Mouse (Mus musculus) ES-E14 (cell line): ENCODE data around the gene Tmem268.

Experiments
- CHD2 ChIP-seq: IDR thresholded peaks from 2 replicates; pipeline ENCODE4 v1.6.1; 2014; ENCODE audit warnings: mild to moderate bottlenecking, low read depth, low read length, inconsistent platforms
- ZC3H11A ChIP-seq: IDR thresholded peaks from 2 replicates; pipeline ENCODE4 v1.6.1; 2012; ENCODE audit warnings: low read depth, mild to moderate bottlenecking, inconsistent platforms, low read length, borderline replicate concordance
- ZNF384 ChIP-seq: IDR thresholded peaks from 2 replicates; pipeline ENCODE4 v1.6.1; 2012; ENCODE audit warnings: low read depth, low read length, inconsistent platforms

DNA sequence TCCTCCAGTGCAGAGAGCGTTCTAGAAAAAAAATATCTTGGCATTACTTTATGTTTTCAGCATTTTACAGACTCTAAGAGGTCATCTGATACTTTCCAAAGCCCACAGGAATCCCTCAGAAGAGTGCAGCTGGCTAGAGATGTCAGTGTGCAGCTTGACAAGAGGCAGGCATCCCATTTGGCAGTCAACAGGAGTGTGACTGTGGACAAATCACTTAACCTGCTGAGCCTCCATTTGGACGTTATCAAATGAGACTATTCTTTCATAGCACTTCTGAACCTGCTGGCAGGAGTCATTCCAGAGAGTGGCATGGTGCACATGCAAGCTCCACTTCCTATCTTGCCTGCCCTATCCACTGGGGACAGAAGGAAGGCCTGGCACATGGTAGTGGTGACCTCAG is 16.4 kb upstream of the Tmem268 start:
- no peak for TF ChIP-seq ZNF384
- no peak for TF ChIP-seq ZC3H11A
- TF ChIP-seq CHD2: no peak
